Mouse (Mus musculus): Measurements from ENCODE around the gene Chst2.

The Chst2 gene

DNA sequence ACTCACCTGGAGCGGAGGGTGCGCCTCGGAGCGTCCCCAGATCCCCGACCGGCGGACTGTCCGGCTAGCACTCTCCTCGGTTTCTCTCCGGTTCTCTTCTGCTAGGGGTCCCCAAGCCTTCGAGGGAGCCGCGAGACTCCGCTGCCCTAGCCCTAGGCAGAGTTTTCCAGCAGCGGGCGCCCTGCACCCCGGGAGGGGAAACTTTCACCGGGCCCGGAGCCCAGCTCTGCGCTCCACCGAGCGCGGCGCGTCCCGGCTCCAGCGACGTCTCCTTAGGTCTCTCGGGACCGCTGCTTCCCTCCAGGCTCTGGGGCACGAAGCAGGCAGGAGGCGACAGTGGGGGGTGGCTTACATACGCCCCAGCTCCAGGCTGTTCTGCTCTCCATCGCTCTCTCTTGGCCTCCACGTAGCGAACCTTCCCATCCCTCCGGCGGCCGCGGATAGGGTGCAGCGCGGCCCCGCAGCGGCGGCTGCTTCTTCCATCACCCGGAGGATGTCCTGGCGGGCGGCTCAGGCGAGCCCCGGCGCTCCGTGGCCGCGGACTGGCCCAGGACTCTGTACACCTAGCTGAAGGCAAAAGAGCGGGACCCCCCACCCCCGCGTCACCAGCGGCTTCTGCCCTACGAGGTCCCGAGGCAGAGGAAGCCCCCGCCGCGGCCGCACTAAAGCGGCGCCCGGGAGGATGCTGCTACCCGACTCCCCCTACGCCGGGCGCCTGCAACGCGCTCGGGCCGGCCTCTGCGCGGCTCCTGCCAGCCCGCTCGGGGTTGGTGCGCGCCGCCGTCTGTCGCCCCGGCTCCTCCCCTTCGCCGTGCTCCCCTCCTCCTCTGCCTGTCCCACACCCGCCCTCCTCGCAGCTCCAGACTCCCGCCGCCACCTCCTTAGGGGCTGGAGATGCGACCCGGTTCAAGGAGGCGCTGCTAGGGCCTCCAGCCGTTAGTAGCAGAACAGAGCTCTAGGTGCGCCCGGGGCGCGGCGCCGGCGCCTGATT is at the start of gene Chst2:
Gene Chst2 (minus strand): TSS at position 152 of the 991 bp plus-strand sequence.
- DNase-seq (ENCODE audit: low spot score in 2 of 2), result peak; percentile 86 to 87

DNA sequence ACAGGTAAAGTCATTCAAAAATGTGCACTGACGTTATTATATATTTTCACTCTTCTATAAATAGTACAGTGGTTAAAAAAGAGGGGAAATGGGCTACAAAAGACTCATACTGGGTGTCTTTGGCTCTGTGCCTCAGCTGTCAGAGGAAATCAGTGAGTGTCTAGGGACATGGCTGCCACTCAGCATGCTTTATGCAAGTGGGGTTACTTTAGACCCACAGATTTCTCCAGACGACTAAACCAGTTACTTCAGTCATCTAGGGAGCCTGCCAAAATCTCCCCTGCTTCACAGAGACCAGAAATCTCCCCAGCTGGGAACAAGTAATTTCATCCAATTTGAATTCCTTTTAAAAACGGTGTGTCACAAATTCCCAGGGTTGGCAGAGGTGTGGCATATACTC is 45.4 kb upstream of the Chst2 start:
- DNase-seq (ENCODE audit: low spot score in 2 of 2), result no peak

GRCm38 (mm10) chr9:95450586-95450985 is 44.1 kb upstream of the Chst2 start:
- DNase-seq (ENCODE audit: low spot score in 2 of 2), result no peak

GRCm38 (mm10) chr9:95442321-95442731 is 35.8 kb upstream of the Chst2 start:
- DNase-seq (ENCODE audit: low spot score in 2 of 2), result no peak

- no peak for DNase-seq (ENCODE audit: low spot score in 2 of 2)
Observed at GRCm38 (mm10) chr9:95437883-95438282, 31.4 kb upstream of the Chst2 start.

- DNase-seq (ENCODE audit: low spot score in 2 of 2), result no peak
Observed at GRCm38 (mm10) chr9:95436294-95436613, 29.7 kb upstream of the Chst2 start.

GRCm38 (mm10) chr9:95435506-95436293 is 29.2 kb upstream of the Chst2 start:
- DNase-seq (ENCODE audit: low spot score in 2 of 2), result no peak

DNA sequence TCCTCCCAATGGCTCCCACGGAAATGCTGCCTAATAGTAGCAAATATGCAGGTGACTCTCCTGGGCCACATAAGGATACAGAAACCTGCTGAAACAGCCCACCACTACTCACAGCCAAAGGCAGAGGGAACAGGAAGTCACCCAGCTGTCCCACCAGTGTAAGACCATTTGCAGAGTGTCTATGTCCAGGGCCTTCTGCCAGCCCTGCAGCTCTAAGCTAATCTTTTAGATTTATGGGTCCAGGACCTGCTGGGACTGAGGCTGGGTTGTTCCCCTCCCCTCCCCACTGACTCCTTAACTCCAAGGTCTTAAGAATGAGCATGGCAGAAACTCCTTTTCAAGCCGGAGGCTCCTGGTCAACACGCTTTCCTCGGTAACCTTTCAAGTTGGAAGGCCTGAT is 21.8 kb upstream of the Chst2 start:
- no peak for DNase-seq (ENCODE audit: low spot score in 2 of 2)

GRCm38 (mm10) chr9:95413911-95414310 is 7.4 kb upstream of the Chst2 start:
- no peak for DNase-seq (ENCODE audit: low spot score in 2 of 2)

GRCm38 (mm10) chr9:95412047-95412446 is 5.5 kb upstream of the Chst2 start:
- no peak for DNase-seq (ENCODE audit: low spot score in 2 of 2)

DNA sequence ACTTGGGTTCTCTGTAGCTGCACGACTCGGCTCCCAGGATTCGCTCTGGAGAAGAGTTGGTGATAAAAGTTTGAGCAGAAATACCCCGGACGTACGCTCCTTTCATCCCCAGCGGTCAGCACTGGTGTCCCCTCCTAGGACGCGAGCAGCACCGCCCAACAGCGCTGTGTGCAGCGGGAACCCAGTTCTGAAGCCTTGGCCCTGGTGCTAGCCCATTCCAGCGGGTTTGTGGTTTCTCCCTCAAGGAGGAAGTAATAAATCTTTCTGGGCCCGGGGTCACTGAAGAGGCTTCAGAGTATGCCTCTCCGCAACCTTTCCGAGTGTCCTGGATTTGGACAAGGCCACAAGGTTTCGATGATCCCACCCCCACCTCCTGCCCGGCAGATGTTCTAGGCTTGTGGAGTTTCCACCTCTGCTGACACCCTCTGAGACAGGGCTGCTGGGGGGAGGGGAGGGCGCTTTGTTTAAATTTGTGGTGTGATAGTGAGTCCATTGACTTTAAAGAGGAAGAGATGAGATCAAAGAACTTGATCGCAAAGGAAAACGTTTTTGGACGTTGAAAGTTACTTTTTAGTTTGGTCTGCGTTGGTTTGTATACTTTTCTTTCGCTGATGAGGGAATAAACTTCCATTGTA is 1.2 kb upstream of the Chst2 start:
- no peak for DNase-seq (ENCODE audit: low spot score in 2 of 2)

DNA sequence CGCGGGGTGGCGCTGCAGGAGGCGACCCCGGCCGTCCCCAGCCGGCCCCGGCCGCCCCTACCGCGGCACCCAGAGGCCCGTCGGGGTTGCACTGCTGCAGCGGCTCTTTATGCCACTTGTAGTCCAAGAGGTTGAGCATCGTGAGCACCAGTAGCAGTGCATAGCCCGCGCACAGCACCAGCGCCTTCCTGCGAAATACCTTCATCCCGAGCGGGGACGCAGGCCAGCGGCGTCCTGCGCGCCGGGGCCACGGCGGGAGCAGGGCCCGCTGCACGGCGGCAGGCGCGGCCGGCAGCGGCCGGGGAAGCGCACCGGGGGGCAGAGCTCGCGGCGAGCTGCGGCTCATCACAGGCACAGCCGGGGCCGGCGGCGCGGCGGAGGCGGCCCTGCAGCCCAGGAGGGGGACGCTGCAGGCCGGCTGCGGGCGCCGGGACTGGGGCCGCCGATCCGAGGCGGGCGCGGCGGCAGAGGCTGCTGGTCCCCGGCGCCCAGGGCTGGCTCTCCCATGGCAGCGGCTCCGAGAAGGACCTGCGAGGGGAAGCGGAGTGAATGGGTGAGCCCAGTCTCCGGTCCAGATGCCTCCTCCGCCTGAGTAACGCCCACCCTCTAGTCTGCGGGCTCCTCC is 464 bp downstream of the Chst2 start:
- peak in 1 of 2 experiments; percentile 33 for DNase-seq (ENCODE audit: low spot score in 2 of 2)

GRCm38 (mm10) chr9:95405511-95405945 is 994 bp downstream of the Chst2 start:
- DNase-seq (ENCODE audit: low spot score in 2 of 2), result peak; percentile 52 to 69

DNA sequence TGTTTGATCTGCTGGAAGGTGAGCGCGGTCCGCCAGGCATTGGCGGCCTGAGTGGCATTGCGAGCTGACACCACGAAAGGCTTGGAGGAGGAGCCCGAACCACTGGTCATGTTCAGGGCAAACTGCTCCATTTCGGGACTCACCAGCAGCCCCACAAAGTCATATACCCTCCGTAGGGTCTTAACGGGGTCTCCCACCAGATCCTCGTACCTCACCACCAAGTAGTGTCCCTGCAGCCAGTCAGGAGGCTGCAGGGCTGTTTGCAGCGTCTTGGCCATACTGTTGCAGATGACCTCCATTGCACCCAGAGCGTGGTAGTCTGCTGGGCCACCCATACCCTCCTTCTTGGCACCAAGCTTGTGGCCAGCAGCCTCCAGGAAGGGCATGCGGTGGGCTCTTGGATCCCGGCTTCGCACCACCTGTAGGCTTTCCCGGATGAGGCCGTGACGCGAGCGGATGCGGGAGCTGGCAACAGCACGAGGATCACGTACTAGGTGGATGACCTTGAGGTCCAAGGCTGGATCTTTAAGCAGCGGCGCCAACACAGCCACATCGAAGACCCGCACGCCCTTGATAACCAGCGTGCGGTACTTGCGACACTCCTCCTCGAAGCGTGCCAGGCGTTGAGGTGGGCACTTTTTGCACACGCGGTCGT is 1.6 kb downstream of the Chst2 start:
- DNase-seq (ENCODE audit: low spot score in 2 of 2), result no peak

- no peak for DNase-seq (ENCODE audit: low spot score in 2 of 2)
Observed at GRCm38 (mm10) chr9:95401686-95402085, 4.8 kb downstream of the Chst2 start.

GRCm38 (mm10) chr9:95392011-95392410 is 14.5 kb downstream of the Chst2 start:
- DNase-seq (ENCODE audit: low spot score in 2 of 2), result no peak

GRCm38 (mm10) chr9:95389956-95390355 is 16.6 kb downstream of the Chst2 start:
- DNase-seq (ENCODE audit: low spot score in 2 of 2), result no peak

DNA sequence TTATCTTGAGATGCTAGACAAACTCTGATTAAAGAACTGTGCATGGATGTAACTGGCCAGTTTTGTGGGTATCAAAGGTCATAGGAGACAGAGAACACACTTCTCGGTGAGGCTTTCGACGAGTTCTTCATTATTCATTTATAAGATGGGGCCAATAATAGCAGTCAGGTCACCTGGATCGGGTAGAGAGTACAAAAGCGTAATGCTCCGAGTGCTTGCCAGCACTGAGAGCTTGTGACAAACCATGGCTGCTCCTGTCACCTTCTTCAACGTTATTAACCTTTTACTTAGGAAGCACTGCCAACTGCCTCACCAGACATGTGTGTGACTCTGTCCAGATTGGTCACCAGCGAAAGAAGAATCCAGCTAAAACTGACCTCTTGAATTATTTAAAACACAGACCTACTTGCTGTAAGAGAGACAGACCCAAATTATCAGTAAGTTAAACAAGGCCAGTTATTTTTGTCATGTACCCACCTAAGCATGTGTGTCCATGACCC is 18.6 kb downstream of the Chst2 start:
- DNase-seq (ENCODE audit: low spot score in 2 of 2), result no peak

DNA sequence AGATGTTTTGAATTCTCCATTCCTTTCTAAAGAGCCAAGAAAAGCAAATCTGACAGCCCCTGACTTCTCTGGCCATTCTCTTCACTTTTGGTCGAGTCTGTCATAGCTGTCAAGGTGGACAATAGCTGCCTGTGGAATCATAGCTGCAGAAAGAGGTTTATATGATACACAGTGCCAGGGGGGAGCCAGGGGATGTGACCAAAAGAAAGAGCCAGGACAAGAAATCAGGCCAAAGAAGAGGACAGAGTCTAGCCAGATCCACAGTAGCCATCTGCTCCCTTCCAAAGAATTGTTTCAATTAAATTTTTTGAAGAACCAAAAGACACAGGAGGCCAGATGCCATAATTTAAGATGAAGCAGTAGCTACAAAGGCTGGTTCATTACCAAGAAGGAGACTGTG is 30.6 kb downstream of the Chst2 start:
- no peak for DNase-seq (ENCODE audit: low spot score in 2 of 2)

GRCm38 (mm10) chr9:95375336-95375735 is 31.2 kb downstream of the Chst2 start:
- DNase-seq (ENCODE audit: low spot score in 2 of 2), result no peak

GRCm38 (mm10) chr9:95373741-95374140 is 32.8 kb downstream of the Chst2 start:
- DNase-seq (ENCODE audit: low spot score in 2 of 2), result no peak

All from urinary bladder, postnatal 4 days (tissue).